Mouse (Mus musculus) megakaryocyte, embryonic 14.5 days (primary cell): ENCODE measurements around the gene Myo1b.

Experiments used
- FLI1 ChIP-seq: IDR thresholded peaks from 2 replicates; pipeline ENCODE4 v1.6.1; 2012; ENCODE audit warnings: low read length, inconsistent platforms, mixed read lengths
- GATA1 ChIP-seq: IDR thresholded peaks from 3 replicates; pipeline ENCODE4 v1.6.1; 2012; ENCODE audit warnings: mixed read lengths, low read length, inconsistent platforms, borderline replicate concordance

- TF ChIP-seq GATA1 (no peak), FLI1 (no peak)
Measured at GRCm38 (mm10) chr1:51947116-51947515, 31.2 kb upstream of the Myo1b start.
